Mouse (Mus musculus): ENCODE results near the gene Ccnq. TPM values are rescaled to one million over a fixed set of nuclear protein-coding genes. Genes with fewer than 3 reads are reported as not detected.

Gene Ccnq
- total RNA-seq, 2 experiments from 2014 or later = 13.9 to 15.7 TPM

- intact Hi-C loops (cut with DNase I) = no loop called here
- DNase-seq = no peak
These were observed 45.5 kb downstream of the Ccnq start for GRCm38 (mm10) chr11:78706026-78706425.

- no peak for DNase-seq
- intact Hi-C loops (cut with DNase I) = no loop called here
These were observed 48.4 kb downstream of the Ccnq start for GRCm38 (mm10) chr11:78703085-78703484.

- intact Hi-C loops (cut with DNase I) = no loop called here
- DNase-seq = no peak
These were observed 49.2 kb downstream of the Ccnq start for GRCm38 (mm10) chr11:78702319-78702718.

Small RNAs within 50 kb of the gene (microRNA-seq; reads per million reads assigned to microRNA genes)
- gene Gm23840 (ENCODE audit: borderline number of aligned reads in 2 of 2) = 0 reads per million in 2 experiments

Other genes starting within 250 kb of the Ccnq start
- gene Sebox, start 248.3 kb downstream of the Ccnq start, total RNA-seq (2021) = not detected
- gene Tmem199, start 239.6 kb downstream of the Ccnq start, total RNA-seq (2021) = 10 to 100 TPM in 1 of 2 experiments, 1 to 10 TPM in 1; 9.4 to 10.3 TPM
- 100 to 1,000 TPM; 151 to 156 TPM for gene Poldip2, start 239.5 kb downstream of the Ccnq start, total RNA-seq (2021)
- 10 to 100 TPM; 38.4 to 42.1 TPM for gene Tnfaip1, start 215.4 kb downstream of the Ccnq start, total RNA-seq (2021)
- gene Ift20, start 215.4 kb downstream of the Ccnq start, total RNA-seq (2021) = 10 to 100 TPM; 39.1 to 42.9 TPM
- 1 to 10 TPM; 4.8 to 5.1 TPM for gene Tmem97, start 201.0 kb downstream of the Ccnq start, total RNA-seq (2021)
- gene Nlk, start 54.4 kb downstream of the Ccnq start, total RNA-seq (2021) = 10 to 100 TPM; 11.4 to 11.9 TPM
- gene Lyrm9, start 74.9 kb upstream of the Ccnq start, total RNA-seq (2021) = 10 to 100 TPM; 34.7 to 36.5 TPM
- gene Nos2, start 169.1 kb upstream of the Ccnq start, total RNA-seq (2021) = 1 to 10 TPM; 5.6 to 5.8 TPM
- 10 to 100 TPM; 24.7 to 32.5 TPM for gene Lgals9, start 233.2 kb upstream of the Ccnq start, total RNA-seq (2021)